Mouse (Mus musculus): ENCODE measurements around the gene Ppef1. TPM values are rescaled to one million over a fixed set of nuclear protein-coding genes. Genes with fewer than 3 reads are reported as not detected.

Gene Ppef1
- total RNA-seq, 2 experiments from 2014 or later, result not detected

DNA sequence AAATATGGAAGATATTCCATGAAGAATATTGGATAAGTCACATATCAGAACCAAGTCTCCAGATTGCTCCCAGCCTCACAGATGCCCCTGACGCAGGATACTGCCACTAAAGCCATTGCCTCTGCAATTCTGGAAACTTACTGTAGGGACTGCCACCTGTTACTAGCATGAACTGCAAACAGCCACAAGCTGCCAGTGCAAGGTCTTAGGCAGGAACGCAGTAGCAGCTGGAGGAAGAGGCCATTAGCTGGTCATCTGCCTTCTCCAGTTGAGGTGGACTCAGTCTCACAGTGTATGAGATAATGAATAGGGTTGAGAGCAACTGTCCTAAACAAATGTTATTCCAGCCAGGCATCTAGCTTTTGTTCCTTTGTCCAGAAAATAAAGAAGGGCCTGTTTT, 137.5 kb downstream of the Ppef1 start:
- no peak for DNase-seq

DNA sequence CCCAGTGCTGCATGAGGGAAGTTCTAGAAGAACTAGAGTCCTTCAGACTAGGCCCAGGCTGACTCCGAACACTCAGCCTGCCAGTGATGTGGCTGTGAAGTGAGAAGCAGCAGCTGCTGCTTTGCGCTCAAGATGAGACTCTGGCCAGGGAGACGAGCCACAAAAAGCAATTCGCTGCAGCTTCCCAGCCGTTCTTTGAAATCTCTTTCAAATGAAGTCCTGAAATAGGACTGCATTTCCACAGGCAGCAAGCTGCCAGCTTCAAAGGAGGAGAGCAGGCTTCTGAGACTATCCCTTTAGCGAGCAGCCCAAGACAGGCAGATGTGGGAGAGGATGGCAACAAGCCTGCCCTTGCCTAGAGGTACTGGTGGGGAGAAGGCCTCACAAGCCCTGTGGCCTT, 142.6 kb downstream of the Ppef1 start:
- DNase-seq, result no peak

GRCm38 (mm10) chrX:160590147-160590546, 145.4 kb downstream of the Ppef1 start:
- no peak for DNase-seq

GRCm38 (mm10) chrX:160588523-160588922, 147.0 kb downstream of the Ppef1 start:
- DNase-seq, result no peak

- no peak for DNase-seq
These were observed 150.5 kb downstream of the Ppef1 start for GRCm38 (mm10) chrX:160585110-160585509.

GRCm38 (mm10) chrX:160584148-160584838, 151.3 kb downstream of the Ppef1 start:
- no peak for DNase-seq

DNA sequence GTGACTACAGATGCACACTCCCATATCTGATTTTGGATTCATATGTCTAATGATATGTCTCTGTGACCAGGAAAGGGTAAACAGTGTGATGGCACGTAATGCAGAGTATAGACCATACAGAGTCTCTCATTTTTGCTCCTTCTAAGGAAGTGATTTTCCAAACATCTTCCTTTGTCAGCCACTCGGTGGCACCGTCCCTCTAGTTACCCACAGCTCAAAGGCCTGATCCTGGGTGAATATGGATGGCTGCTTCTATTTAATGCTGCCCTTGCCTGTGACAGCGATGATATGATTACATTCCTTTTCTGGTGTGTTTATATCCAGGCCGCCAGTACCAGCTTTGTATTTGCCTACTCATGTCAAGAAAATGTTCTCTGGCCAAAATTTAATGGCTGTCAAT, 152.0 kb downstream of the Ppef1 start:
- no peak for DNase-seq

Other genes starting within 250 kb of the Ppef1 start
- 10 to 100 TPM; 22.3 to 29.3 TPM for gene Phka2, start 233.6 kb downstream of the Ppef1 start, total RNA-seq (2021)
- under 1 TPM in 1 of 2 experiments, not detected in 1; 0.03 TPM for gene Rs1, start 32.2 kb upstream of the Ppef1 start, total RNA-seq (2021)
- gene Gja6, start 171.3 kb upstream of the Ppef1 start, total RNA-seq (2021), result under 1 TPM; 0.24 to 0.33 TPM

Data from adrenal gland, postnatal 10 days (tissue).